Comparison of ENCODE assay signal across 11 mouse cellular contexts in the genomic region with DNA sequence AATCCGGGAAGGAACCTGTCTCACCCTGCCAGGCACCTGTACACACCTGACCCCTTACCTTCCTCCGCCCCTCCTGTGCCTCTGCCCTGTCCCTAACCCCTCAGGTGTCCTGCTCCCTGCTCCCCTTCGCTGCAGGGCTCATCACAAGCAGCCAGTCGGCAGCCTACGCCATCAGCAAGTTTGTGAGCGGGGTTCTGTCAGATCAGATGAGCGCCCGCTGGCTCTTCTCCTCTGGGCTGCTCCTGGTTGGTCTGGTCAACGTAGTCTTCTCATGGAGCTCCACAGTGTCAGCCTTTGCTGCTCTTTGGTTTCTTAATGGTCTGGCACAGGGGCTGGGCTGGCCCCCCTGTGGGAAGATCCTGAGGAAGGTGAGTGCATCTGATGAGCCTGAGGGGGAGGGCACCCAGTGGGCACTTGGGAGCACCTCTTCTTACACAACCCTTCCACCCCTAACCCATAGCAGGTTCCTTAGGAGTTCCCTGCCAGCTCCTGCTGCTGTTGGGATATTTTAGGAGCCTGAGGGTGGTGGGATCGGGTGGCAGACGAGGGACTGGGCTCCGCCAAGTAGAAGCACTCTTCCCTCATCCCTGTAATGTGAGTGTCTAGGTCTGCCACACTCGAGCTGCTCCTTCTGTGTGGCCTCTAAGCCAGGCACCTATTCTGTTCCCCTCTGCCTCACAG. TPM values are rescaled to one million over a fixed set of nuclear protein-coding genes. Genes with fewer than 3 reads are reported as not detected.
A peak's percentile ranks its signal among the peaks of the same experiment; 100 is the strongest.
DNase-seq lines count a peak whose midpoint lies in the region; ATAC-seq and TF ChIP-seq lines count a peak whose summit lies in the region.
"Had no signal": no experiment of that assay in that cellular context is flagged by ENCODE, and none has a peak within 500 bp of the region (broad histone marks: within the 10 kb centered on the region; RNA-seq: fewer than 3 reads in every experiment).

No protein-coding gene starts in this region.

- no peak for DNase-seq in heart, postnatal 0 days (ENCODE audit: low spot score)
- DNase-seq in heart, postnatal 4 days: no peak
- no peak for DNase-seq in CH12.LX (ENCODE audit: extremely low read depth)
- DNase-seq in gastrocnemius, postnatal 14 days: peak; percentile 48
- DNase-seq in liver, embryonic 14.5 days (ENCODE audit: low read depth in 3 of 3, low spot score in 3 of 3): no peak
- no peak for DNase-seq in frontal cortex, postnatal 10 days (ENCODE audit: low spot score in 2 of 2)
- DNase-seq in spleen, postnatal 10 days (ENCODE audit: low spot score in 2 of 2): no peak
- DNase-seq: adrenal gland, adult 8-10 months; retina, postnatal 1 day; thymus, postnatal 25 days had no signal

- TF ChIP-seq CTCF in heart, postnatal 0 days (IDR thresholded peaks at IDR 0.05; ENCODE audit: low read depth): no peak
- TF ChIP-seq CTCF in CH12.LX (conservative IDR thresholded peaks at IDR 0.05 in 1 of 2, IDR thresholded peaks at IDR 0.05 in 1 of 2; ENCODE audit: low read depth in 2 of 2, low read length in 2 of 2): no peak
- TF ChIP-seq CTCF in liver, embryonic 14.5 days (IDR thresholded peaks at IDR 0.05; ENCODE audit: low read depth): no peak

- in situ Hi-C loops in CH12.LX (cut with MboI; ENCODE audit: low pct_ligation_motif_present, low pct_unique_long_range_greater_than_20kb, low sequenced_read_pairs): loop anchor here (5.0 kb wide), 1 partner anchor 57 kb away; a partner anchor contains a TSS

- no peak for TF ChIP-seq POLR2A in CH12.LX (IDR thresholded peaks at IDR 0.05; ENCODE audit: low read depth, low read length)

- peak overlapping the region; percentile 0 for H3K4me2 ChIP-seq in heart, postnatal 0 days (ENCODE audit: low read depth, low read length)
- no peak overlapping the region for H3K4me2 ChIP-seq in CH12.LX (ENCODE audit: insufficient read depth, low read depth, poor library complexity, severe bottlenecking)
- peak overlapping the region; percentile 83; the same call in 1 of the 2 replicates for H3K4me2 ChIP-seq in liver, embryonic 14.5 days (ENCODE audit: low read depth)

- ATAC-seq in heart, postnatal 0 days (ENCODE audit: insufficient read depth, low read depth): no peak
- no peak for ATAC-seq in liver, embryonic 14.5 days (ENCODE audit: insufficient read depth)

- H3K79me2 ChIP-seq in CH12.LX (replicated peaks; ENCODE audit: control insufficient read depth, extremely low read depth, insufficient read depth, poor library complexity, severe bottlenecking): no peaks in the 10 kb centered on the region; the same call in 1 of the 2 replicates

- peaks cover 38% of the 10 kb centered on the region for H3K36me3 ChIP-seq in heart, postnatal 0 days (replicated peaks; ENCODE audit: control insufficient read depth, insufficient read depth, low read length)
- peaks cover 40 to 60% of the 10 kb centered on the region in 2 experiments for H3K36me3 ChIP-seq in CH12.LX (replicated peaks in 1 of 2; ENCODE audit: control insufficient read depth in 1 of 2, insufficient read depth in 1 of 2, low read length in 1 of 2)
- peaks cover 29% of the 10 kb centered on the region for H3K36me3 ChIP-seq in liver, embryonic 14.5 days (replicated peaks; ENCODE audit: control insufficient read depth, insufficient read depth, low read depth)

- 70% methylated on average over 13 of the region's 13 CpGs for WGBS in heart, postnatal 0 days
- 74% methylated on average over 13 of the region's 13 CpGs for WGBS in liver, embryonic 14.5 days (ENCODE audit: insufficient replicate concordance)

- H3K4me3 ChIP-seq in heart, postnatal 0 days (ENCODE audit: low read depth, low read length): no peak overlapping the region
- H3K4me3 ChIP-seq in CH12.LX (replicated peaks in 1 of 3; ENCODE audit: low read depth in 2 of 3, low read length in 2 of 3, poor library complexity in 1 of 3): no peak overlapping the region
- no peak overlapping the region for H3K4me3 ChIP-seq in liver, embryonic 14.5 days (ENCODE audit: insufficient read depth in 1 of 2, low read depth in 2 of 2, low read length in 2 of 2)
- H3K4me3 ChIP-seq: midbrain, embryonic 12.5 days had no signal

- dilution Hi-C loops in CH12.LX (cut with MboI; ENCODE audit: extremely low pct_ligation_motif_present, extremely low pct_unique_long_range_greater_than_20kb, low sequenced_read_pairs): no loop called here

- no peak for TF ChIP-seq RAD21 in CH12.LX (IDR thresholded peaks at IDR 0.05; ENCODE audit: low read depth, low read length)

- peak overlapping the region; percentile 82 for H3K27ac ChIP-seq in heart, postnatal 0 days (ENCODE audit: low read depth)
- peak overlapping the region; percentile 11; the same call in 1 of the 2 replicates for H3K27ac ChIP-seq in CH12.LX (ENCODE audit: insufficient read depth, low read depth)
- no peak overlapping the region for H3K27ac ChIP-seq in liver, embryonic 14.5 days

- H3K4me1 ChIP-seq in heart, postnatal 0 days (ENCODE audit: control insufficient read depth, insufficient read depth): peaks cover 33% of the 10 kb centered on the region
- H3K4me1 ChIP-seq in CH12.LX (ENCODE audit: control insufficient read depth in 1 of 2, insufficient read depth in 2 of 2): peaks cover 10 to 79% of the 10 kb centered on the region in 2 experiments
- peaks cover 3 to 17% of the 10 kb centered on the region in 2 experiments; a peak in 3 of 4 replicates for H3K4me1 ChIP-seq in liver, embryonic 14.5 days (replicated peaks; ENCODE audit: control insufficient read depth in 2 of 2, insufficient read depth in 2 of 2, low read length in 1 of 2)

- TF ChIP-seq EP300 in heart, postnatal 0 days (IDR thresholded peaks at IDR 0.05; ENCODE audit: low read depth): no peak
- TF ChIP-seq EP300 in CH12.LX (IDR thresholded peaks at IDR 0.05; ENCODE audit: low read length): no peak
- TF ChIP-seq EP300 in liver, embryonic 14.5 days (IDR thresholded peaks at IDR 0.05; ENCODE audit: low read depth): no peak

- H3K9me3 ChIP-seq in heart, postnatal 0 days (replicated peaks; ENCODE audit: control insufficient read depth, low read length): no peaks in the 10 kb centered on the region
- no peaks in the 10 kb centered on the region for H3K9me3 ChIP-seq in CH12.LX (replicated peaks; ENCODE audit: low read length)
- H3K9me3 ChIP-seq in liver, embryonic 14.5 days (ENCODE audit: control insufficient read depth, low read length): no peaks in the 10 kb centered on the region
- H3K9me3 ChIP-seq: midbrain, embryonic 12.5 days had no signal

- H3K9ac ChIP-seq in heart, postnatal 0 days (replicated peaks; ENCODE audit: low read depth, low read length): peak overlapping the region; percentile 32; the same call in 1 of the 2 replicates
- no peak overlapping the region for H3K9ac ChIP-seq in CH12.LX (ENCODE audit: insufficient read depth, low read depth)
- no peak overlapping the region for H3K9ac ChIP-seq in liver, embryonic 14.5 days (replicated peaks)

- no peaks in the 10 kb centered on the region for H3K27me3 ChIP-seq in heart, postnatal 0 days (ENCODE audit: control insufficient read depth, insufficient read depth, low read length)
- H3K27me3 ChIP-seq in CH12.LX (replicated peaks): no peaks in the 10 kb centered on the region
- H3K27me3 ChIP-seq in liver, embryonic 14.5 days (ENCODE audit: control insufficient read depth, insufficient read depth, low read length): no peaks in the 10 kb centered on the region

- intact Hi-C loops in gastrocnemius, postnatal 14 days (cut with DNase I; ENCODE audit: low total_unique reads): no loop called here

RNA-seq across cellular contexts. Expression of a gene that starts 2.6 kb away (rescaled TPM):
- 83.8 and 97.2 TPM in 2 replicates for total RNA-seq in heart, postnatal 0 days (2014; rRNA removed; ENCODE audit: low replicate concordance)
- polyA plus RNA-seq in heart, postnatal 0 days (2015; fragmentation: Nextera tagmentation; extraction: Ambion mirVana): 32.2 and 35.1 TPM in 2 replicates
- 10 to 100 TPM; 21.9 to 26.1 TPM for total RNA-seq in heart, postnatal 4 days (2021)
- total RNA-seq in CH12.LX (2012; rRNA removed): 13.8 and 25.5 TPM in 2 replicates
- total RNA-seq in CH12.LX (2014; rRNA removed): 29.9 and 38.7 TPM in 2 replicates
- polyA plus RNA-seq in CH12.LX (2012; ENCODE audit: insufficient read length, low read depth): 10.3 and 11.7 TPM in 2 replicates
- 100 to 1,000 TPM; 164 to 179 TPM for total RNA-seq in gastrocnemius, postnatal 14 days (2021)
- 15.9 and 16.7 TPM in 2 replicates for polyA plus RNA-seq in liver, embryonic 14.5 days (2012; rRNA removed)
- 26.6 and 29.7 TPM in 2 replicates for polyA plus RNA-seq in liver, embryonic 14.5 days (2014; fragmentation: Nextera tagmentation; extraction: Ambion mirVana)

RNA-seq across cellular contexts. Expression of a gene that starts 7.7 kb away (rescaled TPM):
- total RNA-seq in heart, postnatal 0 days (2014; rRNA removed; ENCODE audit: low replicate concordance): 302 and 464 TPM in 2 replicates
- polyA plus RNA-seq in heart, postnatal 0 days (2015; fragmentation: Nextera tagmentation; extraction: Ambion mirVana): 1,421 and 1,578 TPM in 2 replicates
- 1,000 to 10,000 TPM; 1,107 to 1,153 TPM for total RNA-seq in heart, postnatal 4 days (2021)
- total RNA-seq in CH12.LX (2012; rRNA removed): 2,535 and 3,076 TPM in 2 replicates
- total RNA-seq in CH12.LX (2014; rRNA removed): 3,131 and 3,378 TPM in 2 replicates
- polyA plus RNA-seq in CH12.LX (2012; ENCODE audit: insufficient read length, low read depth): 2,547 and 3,250 TPM in 2 replicates
- 1,000 to 10,000 TPM in 1 of 2 experiments, 100 to 1,000 TPM in 1; 952 to 1,089 TPM for total RNA-seq in gastrocnemius, postnatal 14 days (2021)
- 350 and 717 TPM in 2 replicates for polyA plus RNA-seq in liver, embryonic 14.5 days (2012; rRNA removed)
- 1,544 and 1,614 TPM in 2 replicates for polyA plus RNA-seq in liver, embryonic 14.5 days (2014; fragmentation: Nextera tagmentation; extraction: Ambion mirVana)

RNA-seq across cellular contexts. Expression of a gene that starts 8.1 kb away (rescaled TPM):
- total RNA-seq in heart, postnatal 0 days (2014; rRNA removed; ENCODE audit: low replicate concordance): 30.8 and 58.4 TPM in 2 replicates
- polyA plus RNA-seq in heart, postnatal 0 days (2015; fragmentation: Nextera tagmentation; extraction: Ambion mirVana): 72.5 and 79.0 TPM in 2 replicates
- 10 to 100 TPM; 41.4 to 42.4 TPM for total RNA-seq in heart, postnatal 4 days (2021)
- total RNA-seq in CH12.LX (2012; rRNA removed) (81.3 and 88.2 TPM in 2 replicates), CH12.LX (2014; rRNA removed) (125 and 135 TPM in 2 replicates)
- 55.9 and 69.2 TPM in 2 replicates for polyA plus RNA-seq in CH12.LX (2012; ENCODE audit: insufficient read length, low read depth)
- 10 to 100 TPM; 17.5 to 19.9 TPM for total RNA-seq in gastrocnemius, postnatal 14 days (2021)
- 24.2 and 26.6 TPM in 2 replicates for polyA plus RNA-seq in liver, embryonic 14.5 days (2012; rRNA removed)
- polyA plus RNA-seq in liver, embryonic 14.5 days (2014; fragmentation: Nextera tagmentation; extraction: Ambion mirVana): 44.4 and 52.9 TPM in 2 replicates

RNA-seq across cellular contexts. Expression of a gene that starts 19.1 kb away (rescaled TPM):
- 13.7 and 45.1 TPM in 2 replicates for total RNA-seq in heart, postnatal 0 days (2014; rRNA removed; ENCODE audit: low replicate concordance)
- 17.2 and 17.7 TPM in 2 replicates for polyA plus RNA-seq in heart, postnatal 0 days (2015; fragmentation: Nextera tagmentation; extraction: Ambion mirVana)
- total RNA-seq in heart, postnatal 4 days (2021): 10 to 100 TPM; 14.3 to 14.7 TPM
- total RNA-seq in CH12.LX (2012; rRNA removed) (25.4 and 30.4 TPM in 2 replicates), CH12.LX (2014; rRNA removed) (21.7 and 26.0 TPM in 2 replicates)
- 16.5 and 18.3 TPM in 2 replicates for polyA plus RNA-seq in CH12.LX (2012; ENCODE audit: insufficient read length, low read depth)
- total RNA-seq in gastrocnemius, postnatal 14 days (2021): 1 to 10 TPM; 4.4 to 5.6 TPM
- 15.3 and 16.3 TPM in 2 replicates for polyA plus RNA-seq in liver, embryonic 14.5 days (2012; rRNA removed)
- 10.0 TPM in 2 replicates for polyA plus RNA-seq in liver, embryonic 14.5 days (2014; fragmentation: Nextera tagmentation; extraction: Ambion mirVana)

RNA-seq across cellular contexts. Expression of a gene that starts 20.0 kb away (rescaled TPM):
- 35.5 and 37.8 TPM in 2 replicates for total RNA-seq in heart, postnatal 0 days (2014; rRNA removed; ENCODE audit: low replicate concordance)
- polyA plus RNA-seq in heart, postnatal 0 days (2015; fragmentation: Nextera tagmentation; extraction: Ambion mirVana): 5.4 and 5.9 TPM in 2 replicates
- total RNA-seq in heart, postnatal 4 days (2021): 10 to 100 TPM; 42.1 to 45.8 TPM
- total RNA-seq in CH12.LX (2012; rRNA removed) (88.7 and 148 TPM in 2 replicates), CH12.LX (2014; rRNA removed) (31.9 and 32.6 TPM in 2 replicates)
- polyA plus RNA-seq in CH12.LX (2012; ENCODE audit: insufficient read length, low read depth): 89.9 and 90.8 TPM in 2 replicates
- 10 to 100 TPM; 25.9 to 30.6 TPM for total RNA-seq in gastrocnemius, postnatal 14 days (2021)
- 12.5 and 16.5 TPM in 2 replicates for polyA plus RNA-seq in liver, embryonic 14.5 days (2012; rRNA removed)
- 12.5 and 12.8 TPM in 2 replicates for polyA plus RNA-seq in liver, embryonic 14.5 days (2014; fragmentation: Nextera tagmentation; extraction: Ambion mirVana)
